Mouse (Mus musculus) G1E-ER4 (cell line): ENCODE results near the gene Cdhr2. TPM values are rescaled to one million over a fixed set of nuclear protein-coding genes. Genes with fewer than 3 reads are reported as not detected.

Experiments used
- GATA1 ChIP-seq: IDR thresholded peaks from one replicate; pipeline ENCODE4 v1.8.0; 2012; ENCODE audit warnings: low read length, inconsistent platforms
- polyA plus RNA-seq: library from polyadenylated mRNA; stranded (reverse); fragments of >175 nt; gene quantifications from 2 replicates; pipeline ENCODE4 v1.2.3, GENCODE M21; 2012

The Cdhr2 gene
- polyA plus RNA-seq, result not detected in 2 replicates

DNA sequence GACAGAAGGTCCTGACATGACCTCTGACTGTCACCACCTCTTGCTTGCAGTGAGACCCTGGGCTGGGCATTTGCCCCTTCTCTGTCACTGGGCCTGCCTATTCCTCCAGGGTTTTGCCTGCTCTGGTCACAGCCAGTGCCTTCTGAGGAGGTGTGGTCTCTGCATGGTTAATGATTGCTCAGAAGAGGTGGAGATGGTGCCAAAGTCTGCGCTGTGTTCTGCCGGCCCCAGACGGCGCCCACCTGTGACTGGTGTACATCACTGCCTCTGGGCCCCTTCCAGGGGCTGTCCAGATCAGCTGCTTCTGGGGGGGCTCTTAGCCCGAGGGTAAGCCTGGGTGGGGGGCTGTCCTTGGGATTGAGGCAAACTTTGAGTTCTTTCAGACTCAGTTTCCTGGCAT is at the start of gene Cdhr2:
TSS of gene Cdhr2 (plus strand) at position 219 of the 400 bp plus-strand sequence.
- no peak for TF ChIP-seq GATA1

DNA sequence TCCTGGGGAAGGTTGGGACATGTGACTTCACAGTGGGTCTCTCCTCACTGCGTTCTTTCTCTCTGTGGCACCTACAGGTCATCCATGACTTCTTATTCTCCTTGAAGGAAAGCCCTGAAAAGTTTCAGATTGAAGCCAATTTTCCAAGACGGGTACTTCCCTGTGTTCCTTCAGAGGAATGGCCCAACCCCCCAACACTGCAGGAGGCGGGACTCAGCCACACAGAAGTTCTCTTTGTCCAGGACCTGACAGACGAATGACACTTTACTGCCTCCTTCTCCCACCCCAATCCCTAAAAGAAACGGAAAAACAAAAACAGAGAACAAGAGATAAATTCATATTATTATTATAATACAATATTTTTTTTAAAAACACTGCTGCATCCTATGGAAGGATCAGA is 40.4 kb upstream of the Cdhr2 start:
- no peak for TF ChIP-seq GATA1

DNA sequence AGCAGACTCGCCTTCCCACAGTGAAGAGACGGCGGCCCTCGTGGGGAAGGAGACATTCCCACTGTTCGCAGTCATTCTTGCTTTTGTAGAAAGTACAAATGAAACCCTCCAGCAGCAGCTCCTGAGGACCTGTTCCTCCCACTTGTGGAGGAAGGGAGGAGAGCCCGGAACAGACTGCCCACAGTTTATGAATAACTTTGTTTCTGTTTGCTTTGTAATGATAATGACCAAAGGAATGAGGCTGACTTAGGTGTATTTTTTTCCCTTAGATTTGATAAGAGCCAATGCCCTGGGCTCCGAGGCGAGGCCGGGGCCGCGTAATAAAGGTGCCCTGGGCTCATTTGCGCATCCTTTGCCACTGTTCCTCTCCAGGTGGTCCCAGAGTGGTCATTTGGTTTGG is 39.9 kb upstream of the Cdhr2 start:
- TF ChIP-seq GATA1, result no peak

DNA sequence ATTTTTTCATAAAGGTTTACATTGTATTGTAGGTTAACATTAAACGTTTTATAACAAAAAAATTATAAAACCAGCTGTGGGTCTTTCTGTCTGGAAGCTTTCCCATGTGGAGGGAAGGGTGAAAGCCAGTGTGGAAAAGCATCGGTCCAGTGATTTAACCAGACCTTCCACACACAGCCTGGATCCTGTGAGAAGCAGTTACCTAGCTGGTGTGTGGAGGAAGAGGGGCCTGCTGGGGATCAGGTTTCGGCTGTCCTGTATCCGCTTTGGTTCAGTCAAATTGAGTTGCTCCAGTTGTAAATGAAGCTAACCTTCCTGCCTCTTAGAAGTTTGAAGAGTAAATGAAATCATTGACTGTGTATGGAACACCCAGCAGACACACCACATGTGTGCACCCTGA is 37.3 kb upstream of the Cdhr2 start:
- no peak for TF ChIP-seq GATA1

- no peak for TF ChIP-seq GATA1
Measured at GRCm38 (mm10) chr13:54664509-54664908, 36.8 kb upstream of the Cdhr2 start.

- TF ChIP-seq GATA1, result no peak
Measured at GRCm38 (mm10) chr13:54665062-54665461, 36.2 kb upstream of the Cdhr2 start.

DNA sequence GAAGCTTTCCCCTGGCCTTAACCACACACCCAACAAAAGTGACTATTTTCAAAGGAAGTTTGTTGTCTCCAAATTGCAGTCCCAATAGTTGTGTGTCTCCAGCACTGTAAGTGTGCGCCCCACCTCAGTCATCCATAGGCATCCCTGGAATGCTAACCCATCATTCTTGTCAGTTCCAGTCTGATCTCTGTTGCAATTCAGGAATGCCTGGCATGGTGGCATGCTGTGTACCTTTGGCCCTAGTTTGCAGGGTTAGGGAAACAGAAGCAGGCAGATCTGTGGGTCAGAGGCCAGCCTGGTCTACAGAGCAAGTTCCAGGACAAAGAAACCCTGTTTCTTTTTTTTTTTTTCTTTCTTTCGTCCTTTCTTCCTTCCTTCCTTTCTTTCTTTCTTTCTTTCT is 30.8 kb upstream of the Cdhr2 start:
- TF ChIP-seq GATA1, result no peak

GRCm38 (mm10) chr13:54675895-54676590 is 25.2 kb upstream of the Cdhr2 start:
- TF ChIP-seq GATA1, result no peak

DNA sequence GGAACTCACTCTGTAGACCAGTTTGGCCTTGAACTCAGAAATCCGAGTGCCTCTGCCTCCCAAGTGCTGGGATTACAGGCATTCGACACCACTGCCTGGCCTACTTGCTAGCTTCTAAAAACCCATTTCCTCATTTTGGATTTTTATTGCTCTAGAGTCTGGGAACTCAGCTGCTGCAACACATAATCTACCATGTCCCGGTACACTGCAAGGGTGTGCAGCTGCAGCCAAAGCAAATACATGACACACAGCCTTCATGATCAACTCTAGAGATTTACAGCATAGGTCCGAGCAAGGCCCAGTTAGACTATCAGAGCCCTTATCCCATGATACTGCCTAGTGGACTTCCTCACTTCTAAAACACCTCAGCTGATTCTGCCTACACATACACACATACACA is 23.0 kb upstream of the Cdhr2 start:
- no peak for TF ChIP-seq GATA1

- TF ChIP-seq GATA1, result no peak
Measured at GRCm38 (mm10) chr13:54680184-54680853, 20.9 kb upstream of the Cdhr2 start.

DNA sequence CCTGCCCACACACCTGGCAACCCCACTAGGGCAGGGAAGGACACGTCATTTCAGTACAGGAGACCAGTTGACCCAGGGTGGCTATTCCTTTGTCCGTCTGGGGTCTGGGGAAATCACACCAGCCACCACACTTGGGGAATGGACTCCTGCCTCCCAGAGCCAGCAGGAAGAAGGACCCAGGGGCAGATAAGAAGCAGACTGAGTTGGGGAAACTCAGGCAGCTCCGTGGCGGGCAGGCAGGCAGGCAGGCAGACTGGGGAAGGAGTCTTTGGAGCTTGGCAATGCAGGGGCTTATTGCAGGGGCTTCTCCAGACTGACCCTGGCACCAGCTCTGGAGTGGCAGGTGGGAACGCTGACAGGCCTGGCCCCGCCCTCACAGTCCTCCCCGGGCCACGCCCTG is 20.0 kb upstream of the Cdhr2 start:
- no peak for TF ChIP-seq GATA1

DNA sequence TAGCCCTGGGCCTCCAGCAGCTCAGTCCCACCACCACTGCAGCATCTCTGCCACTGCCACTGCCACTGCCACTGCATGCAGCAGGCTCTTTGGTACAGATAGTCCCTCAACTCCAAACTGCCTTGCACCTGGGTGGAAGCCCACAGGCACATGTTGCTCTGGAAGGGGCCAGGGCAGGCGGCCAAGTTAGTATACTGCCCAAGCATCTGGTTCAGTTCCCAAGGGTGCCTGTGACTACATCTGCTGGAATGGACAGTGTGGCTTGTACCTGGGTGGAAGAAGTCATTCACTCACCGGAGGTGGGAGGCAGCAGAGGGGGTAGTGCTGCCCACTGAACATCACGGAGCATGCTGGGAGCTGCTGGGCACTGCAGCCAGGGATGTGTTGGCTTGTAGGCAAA is 18.0 kb upstream of the Cdhr2 start:
- TF ChIP-seq GATA1, result no peak

- TF ChIP-seq GATA1, result no peak
Measured at GRCm38 (mm10) chr13:54684140-54684896, 16.9 kb upstream of the Cdhr2 start.

DNA sequence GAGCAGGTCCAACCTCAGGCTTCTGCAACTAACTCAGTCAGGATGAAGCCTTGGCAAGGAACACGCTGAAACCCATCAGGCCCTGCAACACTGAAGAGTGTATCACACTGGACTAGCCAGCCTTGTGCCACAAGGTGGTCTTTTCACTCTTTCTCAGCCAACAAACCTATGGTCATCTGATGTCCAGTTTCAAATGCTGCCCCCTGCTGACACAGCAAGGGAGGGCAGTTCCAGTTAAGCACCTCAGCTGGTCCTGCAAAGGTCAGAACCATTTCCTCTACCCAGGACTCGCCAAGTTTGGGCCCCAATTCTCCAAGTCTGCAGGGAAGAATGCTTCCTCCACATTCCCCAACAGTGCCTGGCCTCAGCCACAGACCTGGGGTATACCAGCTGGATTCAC is 16.1 kb upstream of the Cdhr2 start:
- no peak for TF ChIP-seq GATA1

- TF ChIP-seq GATA1, result no peak
Measured at GRCm38 (mm10) chr13:54686139-54687053, 14.9 kb upstream of the Cdhr2 start.

- no peak for TF ChIP-seq GATA1
Measured at GRCm38 (mm10) chr13:54687096-54687495, 14.2 kb upstream of the Cdhr2 start.
